Mouse (Mus musculus): ENCODE data around the gene Unk.

DNA sequence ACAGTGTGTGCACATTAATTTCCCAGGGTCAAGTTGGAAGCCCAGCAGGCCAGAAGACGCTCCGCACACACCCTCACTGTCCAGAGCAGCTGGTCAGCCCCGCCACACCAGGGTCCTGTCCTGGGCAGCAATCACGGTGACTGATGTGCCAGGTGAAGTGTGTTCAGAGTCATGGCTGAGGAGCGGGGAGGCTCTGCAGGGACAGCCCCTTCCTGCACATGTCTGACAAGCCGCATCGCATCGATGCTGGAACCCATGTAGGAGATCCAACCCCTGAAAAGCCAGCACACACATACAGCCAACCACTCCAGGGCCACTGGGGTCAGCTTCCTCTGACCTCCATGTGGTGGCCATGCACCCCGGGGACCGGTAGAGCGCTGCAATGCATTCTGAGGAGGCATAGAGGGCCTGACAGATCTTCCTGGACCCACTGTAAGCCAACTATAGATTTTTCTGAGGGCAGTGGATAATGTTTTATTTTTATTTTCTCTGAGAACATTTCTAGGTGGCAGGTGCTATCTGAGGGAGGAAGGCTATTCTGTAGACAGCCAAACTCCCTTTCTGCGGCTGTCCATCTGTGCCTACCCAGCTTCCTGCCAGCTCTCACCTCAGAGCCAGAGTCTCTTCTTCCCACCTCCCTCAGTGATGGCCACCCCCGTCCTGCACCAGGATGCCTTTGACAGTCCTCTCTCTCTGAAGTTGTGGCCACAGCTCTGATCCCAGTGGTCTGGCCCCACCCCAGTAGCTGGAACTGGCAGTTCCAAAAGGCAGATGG is 31.7 kb downstream of the Unk start:
- no peak for TF ChIP-seq POLR2A (IDR thresholded peaks at IDR 0.05; ENCODE audit: low read depth, low read length)
- no peak for TF ChIP-seq CTCF (IDR thresholded peaks at IDR 0.05; ENCODE audit: extremely low read depth, insufficient read length, insufficient replicate concordance, low read depth, low read length)

Data from small intestine, adult 2 months (tissue).